Mouse (Mus musculus) midbrain, embryonic 15.5 days (tissue): ENCODE measurements around the gene S100a10. TPM values are rescaled to one million over a fixed set of nuclear protein-coding genes. Genes with fewer than 3 reads are reported as not detected.
"Not testable (repeated sequence)": the region's sequence is repeated elsewhere in the genome, so short reads cannot be mapped to it uniquely, and the experiment has no call there.

Experiments used
- ATAC-seq: fragments of 200-750 bp; cut with Nextera tagmentation; replicated peaks from 2 replicates; pipeline ENCODE4 v1.8.0; 2017; ENCODE audit warnings: moderate TSS enrichment
- H3K27ac ChIP-seq: fragments of 300-500 bp; sonication (generic); 2 replicates; pipeline ENCODE4 v1.5.1; 2015; ENCODE audit warnings: mild to moderate bottlenecking, inconsistent platforms
- H3K27me3 ChIP-seq: fragments of 300-500 bp; sonication (generic); replicated peaks from 2 replicates; pipeline ENCODE4 v1.6.1; 2015; ENCODE audit warnings: inconsistent platforms
- H3K36me3 ChIP-seq: fragments of 300-500 bp; sonication (generic); replicated peaks from 2 replicates; pipeline ENCODE4 v1.6.1; 2015; ENCODE audit warnings: inconsistent platforms
- H3K4me1 ChIP-seq: fragments of 300-500 bp; sonication (generic); 2 replicates; pipeline ENCODE4 v1.6.1; 2015; ENCODE audit warnings: inconsistent platforms
- H3K4me2 ChIP-seq: fragments of 300-500 bp; sonication (generic); 2 replicates; pipeline ENCODE4 v1.6.1; 2015; ENCODE audit warnings: inconsistent platforms, mild to moderate bottlenecking, moderate library complexity
- H3K4me3 ChIP-seq: fragments of 300-500 bp; sonication (generic); 2 replicates; pipeline ENCODE4 v1.5.1; 2015; ENCODE audit warnings: mild to moderate bottlenecking, inconsistent platforms
- H3K9ac ChIP-seq: fragments of 300-500 bp; sonication (generic); 2 replicates; pipeline ENCODE4 v1.6.1; 2015; ENCODE audit warnings: mild to moderate bottlenecking, inconsistent platforms
- H3K9me3 ChIP-seq: fragments of 300-500 bp; sonication (generic); 2 replicates; pipeline ENCODE4 v1.6.1; 2016; ENCODE audit warnings: inconsistent platforms
- WGBS: fragments of 180-500 bp; shearing (Covaris S2); methylation state at CpG from one replicate; pipeline ENCODE4 v1.1.7; 2015; ENCODE audit warnings: mixed read lengths; 5-methylcytosine and 5-hydroxymethylcytosine counted together
- polyA plus RNA-seq: library from polyadenylated mRNA; unstranded; fragments of >200 nt; fragmentation: Nextera tagmentation; extraction: Ambion mirVana; gene quantifications from 2 replicates; pipeline ENCODE4 v1.2.1, GENCODE M21; 2015

Gene S100a10
- polyA plus RNA-seq, 1 experiment from 2014 or later: 90.5 TPM

DNA sequence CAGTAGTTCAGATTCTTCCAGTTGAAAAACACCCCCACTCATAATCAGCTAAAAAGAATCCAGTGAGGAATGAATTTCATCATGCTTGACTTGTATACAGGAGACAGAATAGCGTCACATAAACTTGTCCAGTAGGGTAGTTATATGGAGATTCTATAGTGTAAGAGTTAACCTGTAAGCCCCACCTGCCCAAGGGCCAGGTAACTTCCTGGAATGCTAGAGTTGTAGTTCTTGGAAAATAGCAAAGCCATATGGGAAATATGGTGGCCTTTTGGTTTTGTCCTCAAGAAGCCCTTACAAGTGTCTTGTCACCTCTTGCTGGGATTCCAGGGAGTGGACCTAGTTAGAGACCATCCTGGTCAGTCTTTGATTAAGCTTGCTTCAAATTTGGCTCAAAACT lies 41.8 kb downstream of the S100a10 start:
- Histone ChIP-seq H3K9me3 (no peaks in the 10 kb centered on the region), H3K9ac (no peak overlapping the region), H3K4me2 (no peak overlapping the region), H3K4me1 (no peaks in the 10 kb centered on the region), H3K4me3 (no peak overlapping the region), H3K36me3 (no peaks in the 10 kb centered on the region), H3K27ac (no peak overlapping the region), H3K27me3 (no peaks in the 10 kb centered on the region)
- WGBS: 92% methylated on average over 1 of the region's 1 CpGs
- no peak for ATAC-seq

DNA sequence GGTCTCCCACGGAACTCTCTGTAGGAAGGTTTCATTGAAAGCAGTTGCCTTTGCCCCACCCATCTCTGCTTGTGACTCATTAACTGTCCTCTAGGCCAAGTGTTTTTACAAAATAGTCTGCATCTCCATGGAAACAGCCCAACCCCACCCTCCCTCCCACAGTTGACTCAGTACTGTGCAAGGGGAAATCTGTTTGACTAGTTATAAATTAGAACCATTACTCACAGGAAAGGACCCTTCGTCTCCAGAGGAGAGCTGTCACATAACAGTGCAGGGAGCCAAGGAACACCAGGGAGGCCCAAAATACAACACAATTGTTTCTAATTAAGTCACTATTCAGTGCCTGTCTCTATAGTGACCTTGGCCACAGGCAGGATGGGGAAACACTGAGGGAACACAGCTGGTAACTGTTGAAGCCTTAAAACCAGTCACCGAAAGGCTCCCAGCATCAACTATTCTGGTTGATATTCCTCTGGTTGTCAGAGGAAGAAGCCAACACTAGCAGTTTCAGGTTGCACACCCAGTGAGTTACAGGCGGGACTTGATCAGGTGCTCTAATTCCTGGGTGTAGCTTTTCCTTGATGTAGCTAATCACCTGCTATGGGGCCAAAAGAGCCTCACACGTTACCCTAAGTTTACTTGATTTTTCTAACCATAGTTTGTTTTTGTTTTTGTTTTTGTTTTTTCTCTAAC lies 42.5 kb downstream of the S100a10 start:
- Histone ChIP-seq H3K4me3 (no peak overlapping the region), H3K9me3 (no peaks in the 10 kb centered on the region), H3K36me3 (no peaks in the 10 kb centered on the region), H3K9ac (no peak overlapping the region), H3K27me3 (no peaks in the 10 kb centered on the region), H3K4me1 (no peaks in the 10 kb centered on the region), H3K4me2 (no peak overlapping the region), H3K27ac (no peak overlapping the region)
- no peak for ATAC-seq
- 49% methylated on average over 5 of the region's 5 CpGs for WGBS

DNA sequence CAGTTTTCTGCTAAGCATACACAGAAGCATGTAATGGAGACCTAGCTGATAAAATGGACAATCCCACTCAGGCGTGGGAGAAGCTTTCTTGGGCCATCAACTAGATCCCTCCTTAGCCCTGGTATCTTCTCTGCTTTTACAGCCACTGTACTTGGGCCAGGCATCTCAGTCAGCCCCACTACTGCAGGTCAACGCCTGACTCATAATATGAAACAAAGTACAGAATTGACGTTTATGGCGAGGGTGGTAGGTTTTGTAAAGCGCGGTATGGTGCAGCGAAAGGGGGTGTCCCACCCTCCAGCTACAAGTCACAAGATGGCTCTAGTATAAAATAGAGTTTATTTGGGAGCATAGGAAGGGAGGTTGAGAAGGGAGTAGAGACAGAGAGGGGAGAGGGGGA lies 43.1 kb downstream of the S100a10 start:
- Histone ChIP-seq H3K27me3 (no peaks in the 10 kb centered on the region), H3K4me1 (no peaks in the 10 kb centered on the region), H3K27ac (no peak overlapping the region), H3K4me3 (no peak overlapping the region), H3K9me3 (no peaks in the 10 kb centered on the region), H3K4me2 (no peak overlapping the region), H3K36me3 (no peaks in the 10 kb centered on the region), H3K9ac (no peak overlapping the region)
- 92% methylated on average over 7 of the region's 7 CpGs for WGBS
- ATAC-seq: no peak

DNA sequence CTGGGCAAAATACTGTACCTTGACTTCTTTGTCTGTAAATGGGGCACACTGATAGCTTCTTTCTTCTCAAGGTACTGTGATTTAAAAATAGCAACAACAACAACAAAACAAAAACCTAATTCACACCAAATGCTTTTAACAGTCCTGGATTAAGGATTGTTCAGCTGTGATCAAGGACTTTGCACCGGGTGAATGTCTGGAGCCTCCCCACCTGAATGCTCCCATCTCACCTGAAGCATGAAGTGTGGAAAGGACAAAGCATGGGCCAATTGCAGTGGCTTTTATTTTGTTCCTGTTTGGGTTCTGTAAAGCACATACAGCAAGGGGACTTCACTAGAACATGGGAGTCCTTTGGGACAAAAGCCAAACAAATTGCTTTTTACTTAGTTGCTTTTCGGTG lies 45.3 kb downstream of the S100a10 start:
- no peak for ATAC-seq
- Histone ChIP-seq H3K27ac (no peak overlapping the region), H3K4me2 (no peak overlapping the region), H3K9ac (no peak overlapping the region), H3K36me3 (no peaks in the 10 kb centered on the region), H3K9me3 (no peaks in the 10 kb centered on the region), H3K4me3 (no peak overlapping the region), H3K27me3 (no peaks in the 10 kb centered on the region), H3K4me1 (no peaks in the 10 kb centered on the region)
- WGBS: 89% methylated on average over 2 of the region's 2 CpGs

DNA sequence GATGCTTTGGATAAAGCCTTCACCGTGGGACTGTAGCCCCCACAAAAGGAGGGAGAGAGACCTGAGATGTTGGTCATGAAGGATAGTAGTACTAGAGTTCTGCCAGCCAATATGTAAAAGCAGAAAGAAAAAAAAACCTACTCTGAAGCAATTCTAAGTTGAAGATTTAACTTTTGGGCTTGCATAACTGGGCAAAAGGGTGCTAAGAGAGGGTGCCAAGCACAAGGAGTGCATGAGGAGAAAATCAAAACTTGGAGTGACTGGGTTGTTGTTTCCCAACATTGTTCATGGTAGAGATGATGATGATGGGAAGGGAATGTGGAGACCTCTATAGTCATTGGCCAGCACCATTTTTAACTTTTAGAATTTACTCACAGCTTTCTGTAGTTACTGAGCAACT lies 47.0 kb downstream of the S100a10 start:
- WGBS: 88% methylated on average over 1 of the region's 1 CpGs
- no peak overlapping the region for H3K4me3 ChIP-seq
- no peaks in the 10 kb centered on the region for H3K27me3 ChIP-seq
- no peak overlapping the region for H3K4me2 ChIP-seq
- no peak overlapping the region for H3K27ac ChIP-seq
- no peaks in the 10 kb centered on the region for H3K9me3 ChIP-seq
- H3K9ac ChIP-seq: no peak overlapping the region
- H3K36me3 ChIP-seq: no peaks in the 10 kb centered on the region
- no peak for ATAC-seq
- no peaks in the 10 kb centered on the region for H3K4me1 ChIP-seq

DNA sequence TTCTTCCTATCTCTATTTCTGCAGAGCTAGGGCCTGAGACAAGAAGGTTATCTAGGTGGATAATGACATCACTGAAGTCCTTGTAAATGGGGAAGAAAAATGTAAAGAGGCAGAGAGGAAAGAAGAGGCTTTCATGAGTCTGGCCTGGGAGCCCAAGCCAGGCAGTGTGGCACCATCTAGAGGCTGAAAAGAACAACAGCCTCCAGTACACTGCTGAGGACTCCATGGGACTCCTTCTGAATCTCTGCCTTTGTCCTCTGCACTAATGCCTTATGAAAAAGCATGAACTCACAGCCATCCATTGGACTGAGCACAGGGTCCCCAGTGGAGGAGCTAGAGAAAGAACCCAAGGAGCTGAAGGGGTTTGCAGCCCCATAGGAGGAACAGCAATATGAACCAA lies 54.1 kb downstream of the S100a10 start:
- not testable (repeated sequence) for H3K9ac ChIP-seq, H3K4me3 ChIP-seq, H3K27ac ChIP-seq, H3K36me3 ChIP-seq, H3K9me3 ChIP-seq, ATAC-seq, H3K27me3 ChIP-seq, H3K4me2 ChIP-seq, H3K4me1 ChIP-seq

Other genes with a start within 250 kb of the S100a10 start
- gene Hrnr, start 235.3 kb upstream of the S100a10 start, polyA plus RNA-seq: not detected in 2 replicates
- gene Rptn, start 161.4 kb upstream of the S100a10 start, polyA plus RNA-seq: not detected in 2 replicates
- 0.82 and 1.2 TPM in 2 replicates for gene Tchh, start 112.8 kb upstream of the S100a10 start, polyA plus RNA-seq
- not detected in 2 replicates for gene Tchhl1, start 86.3 kb upstream of the S100a10 start, polyA plus RNA-seq
- gene S100a11, start 34.6 kb upstream of the S100a10 start, polyA plus RNA-seq: 158 and 167 TPM in 2 replicates
- gene Tdpoz2, start 97.6 kb downstream of the S100a10 start, polyA plus RNA-seq: not detected in 2 replicates
- not detected in 2 replicates for gene Tdpoz1, start 121.2 kb downstream of the S100a10 start, polyA plus RNA-seq
- gene Gm37596, start 138.0 kb downstream of the S100a10 start, polyA plus RNA-seq: not detected in 2 replicates
- gene Gm5773, start 217.9 kb downstream of the S100a10 start, polyA plus RNA-seq: not detected in 2 replicates
- not detected in 2 replicates for gene Tdpoz4, start 241.3 kb downstream of the S100a10 start, polyA plus RNA-seq